Mouse (Mus musculus): ENCODE measurements at regions not wholly inside any gene's neighbourhood (a gene's known extent, or its start where the extent isn't known, plus 50 kb on each side); places are given as distances from the start of the nearest gene placed in this dataset.
A peak's percentile ranks its signal among the peaks of the same experiment; 100 is the strongest.

GRCm38 (mm10) chr8:112933815-112934214, 364.0 kb downstream of the Cntnap4 start:
- Histone ChIP-seq H3K4me1 (ENCODE audit: control insufficient read depth, insufficient read depth, low read length) (peaks cover 2% of the 10 kb centered on the region; the same call in 1 of the 2 replicates), H3K4me3 (ENCODE audit: insufficient read depth, low read length) (no peak overlapping the region), H3K27ac (ENCODE audit: insufficient read depth, low read length) (no peak overlapping the region)
- no peak for TF ChIP-seq POLR2A (IDR thresholded peaks at IDR 0.05; ENCODE audit: low read depth, low read length)

GRCm38 (mm10) chr8:112935411-112935810, 365.6 kb downstream of the Cntnap4 start:
- Histone ChIP-seq H3K4me1 (ENCODE audit: control insufficient read depth, insufficient read depth, low read length) (peaks cover 2% of the 10 kb centered on the region; the same call in 1 of the 2 replicates), H3K4me3 (ENCODE audit: insufficient read depth, low read length) (no peak overlapping the region), H3K27ac (ENCODE audit: insufficient read depth, low read length) (peak overlapping the region; percentile 55; the same call in 1 of the 2 replicates)
- TF ChIP-seq CTCF (IDR thresholded peaks at IDR 0.05; ENCODE audit: borderline replicate concordance, insufficient read depth, low read length) (no peak), POLR2A (IDR thresholded peaks at IDR 0.05; ENCODE audit: low read depth, low read length) (no peak)

GRCm38 (mm10) chr8:112935897-112936719, 366.3 kb downstream of the Cntnap4 start:
- H3K4me1 ChIP-seq (ENCODE audit: control insufficient read depth, insufficient read depth, low read length): peaks cover 2% of the 10 kb centered on the region; the same call in 1 of the 2 replicates
- no peak overlapping the region for H3K4me3 ChIP-seq (ENCODE audit: insufficient read depth, low read length)
- no peak for TF ChIP-seq CTCF (IDR thresholded peaks at IDR 0.05; ENCODE audit: borderline replicate concordance, insufficient read depth, low read length)
- no peak for TF ChIP-seq POLR2A (IDR thresholded peaks at IDR 0.05; ENCODE audit: low read depth, low read length)
- H3K27ac ChIP-seq (ENCODE audit: insufficient read depth, low read length): peak overlapping the region; percentile 55; the same call in 1 of the 2 replicates

DNA sequence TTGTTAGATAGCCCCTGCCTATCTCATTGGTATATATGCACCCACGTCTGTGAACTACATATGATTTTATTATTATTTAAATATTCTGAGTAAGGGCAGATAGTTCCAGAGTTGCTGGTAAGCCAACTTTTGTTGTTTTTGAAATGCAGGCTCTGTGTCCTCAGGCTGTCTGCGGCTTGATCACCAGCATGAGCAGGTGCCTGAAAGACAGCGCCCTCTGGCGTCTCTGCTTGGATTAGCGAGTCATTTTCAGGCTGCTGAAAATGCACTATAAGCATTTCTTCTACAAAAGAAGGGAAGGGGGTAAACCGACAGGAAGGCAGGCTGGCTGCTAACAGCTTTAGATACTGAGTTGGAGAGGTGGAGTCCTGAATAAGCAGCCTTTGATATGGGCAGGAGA, 402.6 kb downstream of the Cntnap4 start:
- Histone ChIP-seq H3K4me3 (ENCODE audit: insufficient read depth, low read length) (no peak overlapping the region), H3K4me1 (ENCODE audit: control insufficient read depth, insufficient read depth, low read length) (peaks cover 6% of the 10 kb centered on the region), H3K27ac (ENCODE audit: insufficient read depth, low read length) (no peak overlapping the region)
- peak; percentile 84 for TF ChIP-seq CTCF (IDR thresholded peaks at IDR 0.05; ENCODE audit: borderline replicate concordance, insufficient read depth, low read length)
- TF ChIP-seq POLR2A (IDR thresholded peaks at IDR 0.05; ENCODE audit: low read depth, low read length): no peak

GRCm38 (mm10) chr8:112975734-112976133, 405.9 kb downstream of the Cntnap4 start:
- peak overlapping the region; percentile 40 for H3K27ac ChIP-seq (ENCODE audit: insufficient read depth, low read length)
- H3K4me3 ChIP-seq (ENCODE audit: insufficient read depth, low read length): no peak overlapping the region
- H3K4me1 ChIP-seq (ENCODE audit: control insufficient read depth, insufficient read depth, low read length): peaks cover 6% of the 10 kb centered on the region
- no peak for TF ChIP-seq CTCF (IDR thresholded peaks at IDR 0.05; ENCODE audit: borderline replicate concordance, insufficient read depth, low read length)
- TF ChIP-seq POLR2A (IDR thresholded peaks at IDR 0.05; ENCODE audit: low read depth, low read length): no peak

DNA sequence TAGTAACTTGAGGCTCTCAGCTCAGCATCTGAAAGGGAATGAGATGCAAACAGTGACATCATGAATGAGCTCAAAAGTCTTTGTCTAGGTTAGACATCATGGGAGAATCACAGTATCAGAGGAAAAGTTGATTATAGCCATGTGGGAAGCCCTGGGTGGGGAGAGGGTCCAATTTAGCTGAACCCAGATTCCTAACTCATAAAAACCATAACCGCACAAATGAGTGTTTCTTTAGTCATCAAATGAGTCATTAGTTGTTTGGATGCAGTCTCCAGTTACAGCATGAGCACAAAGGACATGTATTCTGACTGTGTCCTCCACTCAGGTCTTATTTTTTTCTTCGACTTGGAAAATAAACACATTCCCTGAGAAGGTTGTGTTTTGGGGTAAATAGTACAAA, 406.5 kb downstream of the Cntnap4 start:
- no peak for TF ChIP-seq POLR2A (IDR thresholded peaks at IDR 0.05; ENCODE audit: low read depth, low read length)
- TF ChIP-seq CTCF (IDR thresholded peaks at IDR 0.05; ENCODE audit: borderline replicate concordance, insufficient read depth, low read length): no peak
- peaks cover 6% of the 10 kb centered on the region for H3K4me1 ChIP-seq (ENCODE audit: control insufficient read depth, insufficient read depth, low read length)
- H3K27ac ChIP-seq (ENCODE audit: insufficient read depth, low read length): peak overlapping the region; percentile 40
- H3K4me3 ChIP-seq (ENCODE audit: insufficient read depth, low read length): no peak overlapping the region

GRCm38 (mm10) chr8:112993781-112994180, 423.9 kb downstream of the Cntnap4 start:
- Histone ChIP-seq H3K4me3 (ENCODE audit: insufficient read depth, low read length) (no peak overlapping the region), H3K4me1 (ENCODE audit: control insufficient read depth, insufficient read depth, low read length) (no peaks in the 10 kb centered on the region), H3K27ac (ENCODE audit: insufficient read depth, low read length) (no peak overlapping the region)
- TF ChIP-seq CTCF (IDR thresholded peaks at IDR 0.05; ENCODE audit: borderline replicate concordance, insufficient read depth, low read length) (no peak), POLR2A (IDR thresholded peaks at IDR 0.05; ENCODE audit: low read depth, low read length) (no peak)

- TF ChIP-seq POLR2A (IDR thresholded peaks at IDR 0.05; ENCODE audit: low read depth, low read length): no peak
- no peak for TF ChIP-seq CTCF (IDR thresholded peaks at IDR 0.05; ENCODE audit: borderline replicate concordance, insufficient read depth, low read length)
- Histone ChIP-seq H3K4me3 (ENCODE audit: insufficient read depth, low read length) (no peak overlapping the region), H3K4me1 (ENCODE audit: control insufficient read depth, insufficient read depth, low read length) (no peaks in the 10 kb centered on the region), H3K27ac (ENCODE audit: insufficient read depth, low read length) (no peak overlapping the region)
Observed at GRCm38 (mm10) chr8:113007356-113007755, 437.5 kb downstream of the Cntnap4 start.

DNA sequence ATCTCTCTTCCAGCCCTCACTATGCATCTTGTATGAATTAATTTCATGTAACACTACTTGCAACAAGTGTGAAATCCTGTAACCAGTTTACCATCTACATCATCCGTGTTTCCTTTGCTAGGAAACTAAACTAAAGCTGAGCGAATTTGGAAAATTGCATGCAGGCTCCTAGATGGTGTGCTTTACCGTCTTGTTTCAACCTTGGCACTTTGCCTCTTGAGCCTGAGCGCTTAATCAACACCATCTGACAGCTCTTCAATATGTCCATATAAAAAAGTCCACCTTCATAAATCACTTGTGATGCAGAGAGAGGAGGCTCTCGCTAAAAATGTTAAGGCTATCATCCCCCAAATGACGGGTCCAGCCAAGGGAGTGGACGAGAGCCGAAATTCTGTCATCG, 459.0 kb downstream of the Cntnap4 start:
- no peak overlapping the region for H3K27ac ChIP-seq (ENCODE audit: insufficient read depth, low read length)
- H3K4me3 ChIP-seq (ENCODE audit: insufficient read depth, low read length): no peak overlapping the region
- H3K4me1 ChIP-seq (ENCODE audit: control insufficient read depth, insufficient read depth, low read length): no peaks in the 10 kb centered on the region
- TF ChIP-seq POLR2A (IDR thresholded peaks at IDR 0.05; ENCODE audit: low read depth, low read length): no peak
- no peak for TF ChIP-seq CTCF (IDR thresholded peaks at IDR 0.05; ENCODE audit: borderline replicate concordance, insufficient read depth, low read length)

GRCm38 (mm10) chr8:113051770-113052473, 482.1 kb downstream of the Cntnap4 start:
- no peak for TF ChIP-seq CTCF (IDR thresholded peaks at IDR 0.05; ENCODE audit: borderline replicate concordance, insufficient read depth, low read length)
- H3K4me1 ChIP-seq (ENCODE audit: control insufficient read depth, insufficient read depth, low read length): no peaks in the 10 kb centered on the region

More at GRCm38 (mm10) chr8:113051770-113052473, 482.1 kb downstream of the Cntnap4 start:
- H3K4me3 ChIP-seq (ENCODE audit: insufficient read depth, low read length): no peak overlapping the region
- H3K27ac ChIP-seq (ENCODE audit: insufficient read depth, low read length): no peak overlapping the region

Data from embryonic fibroblast, embryonic 13.5 days (primary cell).